Mouse (Mus musculus): ENCODE measurements at regions not wholly inside any gene's neighbourhood (a gene's known extent, or its start where the extent isn't known, plus 50 kb on each side); places are given as distances from the start of the nearest gene placed in this dataset.

GRCm38 (mm10) chr17:75906643-75907042, 354.9 kb upstream of the Fam98a start:
- no peak for TF ChIP-seq POLR2A (IDR thresholded peaks at IDR 0.05; ENCODE audit: borderline replicate concordance, extremely low read depth, insufficient read depth, insufficient read length)
- WGBS, result 67% methylated on average over 3 of the region's 3 CpGs
- Histone ChIP-seq H3K36me3 (ENCODE audit: control insufficient read depth, insufficient read depth, low read length) (no peaks in the 10 kb centered on the region), H3K27me3 (ENCODE audit: control insufficient read depth, insufficient read depth, low read length) (no peaks in the 10 kb centered on the region), H3K4me3 (replicated peaks; ENCODE audit: low read length) (no peak overlapping the region), H3K9ac (ENCODE audit: low read depth, low read length, severe bottlenecking) (no peak overlapping the region), H3K4me1 (ENCODE audit: control insufficient read depth, insufficient read depth, low read length) (no peaks in the 10 kb centered on the region), H3K27ac (replicated peaks; ENCODE audit: low read depth, low read length) (no peak overlapping the region), H3K9me3 (ENCODE audit: control insufficient read depth, low read length) (no peaks in the 10 kb centered on the region), H3K4me2 (replicated peaks; ENCODE audit: low read depth, low read length, severe bottlenecking) (no peak overlapping the region)
- DNase-seq (ENCODE audit: low spot score) (no peak), ATAC-seq (ENCODE audit: low FRiP score, low read depth) (no peak)

GRCm38 (mm10) chr17:75895436-75895835, 343.7 kb upstream of the Fam98a start:
- Histone ChIP-seq H3K4me3 (replicated peaks; ENCODE audit: low read length) (no peak overlapping the region), H3K9ac (ENCODE audit: low read depth, low read length, severe bottlenecking) (no peak overlapping the region), H3K4me1 (ENCODE audit: control insufficient read depth, insufficient read depth, low read length) (no peaks in the 10 kb centered on the region), H3K36me3 (ENCODE audit: control insufficient read depth, insufficient read depth, low read length) (no peaks in the 10 kb centered on the region), H3K27ac (replicated peaks; ENCODE audit: low read depth, low read length) (no peak overlapping the region), H3K27me3 (ENCODE audit: control insufficient read depth, insufficient read depth, low read length) (no peaks in the 10 kb centered on the region), H3K9me3 (ENCODE audit: control insufficient read depth, low read length) (no peaks in the 10 kb centered on the region), H3K4me2 (replicated peaks; ENCODE audit: low read depth, low read length, severe bottlenecking) (no peak overlapping the region)
- 73% methylated on average over 6 of the region's 6 CpGs for WGBS
- DNase-seq (ENCODE audit: low spot score), result no peak
- no peak for ATAC-seq (ENCODE audit: low FRiP score, low read depth)
- no peak for TF ChIP-seq POLR2A (IDR thresholded peaks at IDR 0.05; ENCODE audit: borderline replicate concordance, extremely low read depth, insufficient read depth, insufficient read length)

DNA sequence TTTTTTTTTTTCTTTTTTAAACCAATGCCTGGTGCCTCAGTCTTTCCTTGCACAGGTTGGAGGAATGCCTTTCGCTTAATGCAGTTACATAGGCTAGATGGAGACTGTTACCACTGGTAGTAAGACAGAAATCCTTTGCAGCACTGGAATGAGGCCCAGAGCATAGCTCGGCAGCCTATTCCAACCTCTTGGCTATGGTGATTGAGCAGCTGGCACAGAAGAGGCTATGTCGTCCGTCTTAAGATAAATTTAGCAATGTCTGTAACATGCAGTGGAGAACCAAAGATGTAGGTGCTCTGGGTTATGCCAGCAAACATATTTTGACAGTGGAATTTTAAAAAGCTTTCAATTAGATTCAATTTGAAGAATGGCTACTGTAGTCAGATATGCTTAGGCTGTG, 343.2 kb upstream of the Fam98a start:
- Histone ChIP-seq H3K4me2 (replicated peaks; ENCODE audit: low read depth, low read length, severe bottlenecking) (no peak overlapping the region), H3K27ac (replicated peaks; ENCODE audit: low read depth, low read length) (no peak overlapping the region), H3K4me1 (ENCODE audit: control insufficient read depth, insufficient read depth, low read length) (no peaks in the 10 kb centered on the region), H3K9ac (ENCODE audit: low read depth, low read length, severe bottlenecking) (no peak overlapping the region), H3K36me3 (ENCODE audit: control insufficient read depth, insufficient read depth, low read length) (no peaks in the 10 kb centered on the region), H3K9me3 (ENCODE audit: control insufficient read depth, low read length) (no peaks in the 10 kb centered on the region), H3K4me3 (replicated peaks; ENCODE audit: low read length) (no peak overlapping the region), H3K27me3 (ENCODE audit: control insufficient read depth, insufficient read depth, low read length) (no peaks in the 10 kb centered on the region)
- TF ChIP-seq POLR2A (IDR thresholded peaks at IDR 0.05; ENCODE audit: borderline replicate concordance, extremely low read depth, insufficient read depth, insufficient read length), result no peak
- 76% methylated on average over 4 of the region's 4 CpGs for WGBS
- DNase-seq (ENCODE audit: low spot score), result no peak
- ATAC-seq (ENCODE audit: low FRiP score, low read depth), result no peak

DNA sequence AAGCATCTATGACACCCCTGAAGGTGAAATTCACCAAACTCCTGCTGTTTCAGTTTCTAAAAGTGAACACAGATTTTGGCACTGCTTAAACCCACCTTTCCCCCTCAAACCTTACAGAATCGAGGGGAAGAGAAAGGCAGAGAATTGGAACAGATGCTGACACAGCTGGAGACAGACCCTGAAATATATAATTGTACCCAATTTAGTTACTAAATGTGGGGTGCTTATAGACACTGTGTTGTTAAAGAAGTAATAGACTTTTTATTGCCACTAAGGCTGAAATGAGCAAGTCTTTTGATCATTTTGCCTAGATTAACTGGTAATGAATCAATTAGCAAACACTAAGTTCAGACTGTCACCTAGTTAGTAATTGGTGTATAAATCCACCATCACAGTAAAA, 341.8 kb upstream of the Fam98a start:
- Histone ChIP-seq H3K9me3 (ENCODE audit: control insufficient read depth, low read length) (no peaks in the 10 kb centered on the region), H3K27ac (replicated peaks; ENCODE audit: low read depth, low read length) (no peak overlapping the region), H3K27me3 (ENCODE audit: control insufficient read depth, insufficient read depth, low read length) (no peaks in the 10 kb centered on the region), H3K4me3 (replicated peaks; ENCODE audit: low read length) (no peak overlapping the region), H3K9ac (ENCODE audit: low read depth, low read length, severe bottlenecking) (no peak overlapping the region), H3K36me3 (ENCODE audit: control insufficient read depth, insufficient read depth, low read length) (no peaks in the 10 kb centered on the region), H3K4me2 (replicated peaks; ENCODE audit: low read depth, low read length, severe bottlenecking) (no peak overlapping the region), H3K4me1 (ENCODE audit: control insufficient read depth, insufficient read depth, low read length) (no peaks in the 10 kb centered on the region)
- no peak for TF ChIP-seq POLR2A (IDR thresholded peaks at IDR 0.05; ENCODE audit: borderline replicate concordance, extremely low read depth, insufficient read depth, insufficient read length)
- no peak for ATAC-seq (ENCODE audit: low FRiP score, low read depth)
- no peak for DNase-seq (ENCODE audit: low spot score)
- 13% methylated on average over 1 of the region's 1 CpGs for WGBS

DNA sequence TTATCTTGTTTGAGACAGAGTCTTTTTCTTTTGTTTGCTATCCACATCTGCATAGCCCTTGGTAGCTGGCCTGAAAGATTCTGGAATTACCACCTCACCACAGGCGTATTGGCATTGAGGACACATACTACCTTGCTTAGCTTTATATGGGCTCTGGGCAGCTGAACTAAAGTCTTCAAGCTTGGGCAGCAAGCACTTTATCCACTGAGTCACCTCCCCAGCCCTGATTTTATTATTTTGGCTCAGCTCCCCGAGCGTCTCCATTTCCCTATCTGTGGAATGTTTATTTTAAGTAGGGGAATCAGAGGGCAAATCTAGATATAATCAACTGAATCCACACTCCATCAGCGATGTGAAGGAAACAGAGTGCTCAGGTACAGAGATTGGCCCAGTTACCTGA, 340.4 kb upstream of the Fam98a start:
- no peaks in the 10 kb centered on the region for H3K27me3 ChIP-seq (ENCODE audit: control insufficient read depth, insufficient read depth, low read length)
- no peak overlapping the region for H3K27ac ChIP-seq (replicated peaks; ENCODE audit: low read depth, low read length)
- no peaks in the 10 kb centered on the region for H3K4me1 ChIP-seq (ENCODE audit: control insufficient read depth, insufficient read depth, low read length)
- no peak overlapping the region for H3K4me3 ChIP-seq (replicated peaks; ENCODE audit: low read length)
- TF ChIP-seq POLR2A (IDR thresholded peaks at IDR 0.05; ENCODE audit: borderline replicate concordance, extremely low read depth, insufficient read depth, insufficient read length), result no peak
- no peak overlapping the region for H3K4me2 ChIP-seq (replicated peaks; ENCODE audit: low read depth, low read length, severe bottlenecking)
- WGBS, result 77% methylated on average over 4 of the region's 4 CpGs
- no peak for DNase-seq (ENCODE audit: low spot score)
- H3K9me3 ChIP-seq (ENCODE audit: control insufficient read depth, low read length), result no peaks in the 10 kb centered on the region
- H3K9ac ChIP-seq (ENCODE audit: low read depth, low read length, severe bottlenecking), result no peak overlapping the region
- no peak for ATAC-seq (ENCODE audit: low FRiP score, low read depth)
- H3K36me3 ChIP-seq (ENCODE audit: control insufficient read depth, insufficient read depth, low read length), result no peaks in the 10 kb centered on the region

DNA sequence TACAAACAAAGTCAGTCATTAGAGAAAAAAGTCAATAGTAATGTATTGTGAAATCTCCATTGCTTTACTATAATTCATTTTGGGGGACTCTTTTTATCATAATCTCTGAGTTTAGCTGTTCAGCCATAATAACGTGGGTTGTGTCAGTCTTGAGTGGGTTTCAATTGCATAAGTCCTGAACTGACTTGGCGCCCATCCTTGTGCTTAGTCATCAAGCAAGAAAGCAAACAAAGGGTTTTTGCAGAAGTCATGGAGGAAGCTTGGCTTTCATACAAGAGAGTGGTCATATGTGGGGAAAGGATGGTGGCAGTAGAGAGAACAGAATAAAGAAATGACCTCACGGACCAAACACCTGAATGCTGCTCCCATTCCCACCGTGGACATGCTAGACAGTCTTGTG, 339.8 kb upstream of the Fam98a start:
- H3K27me3 ChIP-seq (ENCODE audit: control insufficient read depth, insufficient read depth, low read length), result no peaks in the 10 kb centered on the region
- ATAC-seq (ENCODE audit: low FRiP score, low read depth) (no peak), DNase-seq (ENCODE audit: low spot score) (no peak)
- 87% methylated on average over 4 of the region's 4 CpGs for WGBS
- H3K4me1 ChIP-seq (ENCODE audit: control insufficient read depth, insufficient read depth, low read length), result no peaks in the 10 kb centered on the region
- H3K9me3 ChIP-seq (ENCODE audit: control insufficient read depth, low read length), result no peaks in the 10 kb centered on the region
- H3K9ac ChIP-seq (ENCODE audit: low read depth, low read length, severe bottlenecking), result no peak overlapping the region
- H3K27ac ChIP-seq (replicated peaks; ENCODE audit: low read depth, low read length), result no peak overlapping the region
- H3K4me2 ChIP-seq (replicated peaks; ENCODE audit: low read depth, low read length, severe bottlenecking), result no peak overlapping the region
- no peak overlapping the region for H3K4me3 ChIP-seq (replicated peaks; ENCODE audit: low read length)
- H3K36me3 ChIP-seq (ENCODE audit: control insufficient read depth, insufficient read depth, low read length), result no peaks in the 10 kb centered on the region
- TF ChIP-seq POLR2A (IDR thresholded peaks at IDR 0.05; ENCODE audit: borderline replicate concordance, extremely low read depth, insufficient read depth, insufficient read length), result no peak

All from limb, embryonic 14.5 days (tissue).